Mouse (Mus musculus) heart, embryonic 10.5 days (tissue): ENCODE results near the gene Slc35f1. TPM values are rescaled to one million over a fixed set of nuclear protein-coding genes. Genes with fewer than 3 reads are reported as not detected.

Experiments used
- DNase-seq: peaks from one replicate; pipeline ENCODE4 v3.0.0-alpha.2; 2017; ENCODE audit warnings: low spot score
- H3K27ac ChIP-seq: fragments of 300-500 bp; sonication (generic); 2 replicates; pipeline ENCODE4 v1.5.1; 2016; ENCODE audit warnings: mild to moderate bottlenecking
- H3K27me3 ChIP-seq: fragments of 300-500 bp; sonication (generic); 2 replicates; pipeline ENCODE4 v1.6.1; 2016; ENCODE audit warnings: mild to moderate bottlenecking; ENCODE audit not compliant: poor library complexity, insufficient read depth, severe bottlenecking
- H3K36me3 ChIP-seq: fragments of 300-500 bp; sonication (generic); 2 replicates; pipeline ENCODE4 v1.6.1; 2016; ENCODE audit warnings: mild to moderate bottlenecking, moderate library complexity
- H3K4me1 ChIP-seq: fragments of 300-500 bp; sonication (generic); 2 replicates; pipeline ENCODE4 v1.6.1; 2016; ENCODE audit warnings: mild to moderate bottlenecking
- H3K4me3 ChIP-seq: fragments of 300-500 bp; sonication (generic); 2 replicates; pipeline ENCODE4 v1.5.1; 2016; ENCODE audit warnings: mild to moderate bottlenecking, moderate library complexity
- H3K9me3 ChIP-seq: fragments of 300-500 bp; sonication (generic); 2 replicates; pipeline ENCODE4 v1.6.1; 2016; ENCODE audit warnings: mild to moderate bottlenecking, moderate library complexity
- WGBS: fragments of 180-500 bp; shearing (Covaris S2); methylation state at CpG from one replicate; pipeline ENCODE4 v1.1.7; 2016; 5-methylcytosine and 5-hydroxymethylcytosine counted together
- polyA plus RNA-seq: library from polyadenylated mRNA; unstranded; fragments of >200 nt; fragmentation: Nextera tagmentation; extraction: Ambion mirVana; gene quantifications from 2 replicates; pipeline ENCODE4 v1.2.1, GENCODE M21; 2016

The Slc35f1 gene
- polyA plus RNA-seq = 1.3 TPM in 2 replicates

GRCm38 (mm10) chr10:52690334-52690991 is at the start of gene Slc35f1:
Slc35f1 (plus strand) TSS chr10:52690533.
- WGBS = under 1% methylated on average over 54 of the region's 54 CpGs

GRCm38 (mm10) chr10:52671234-52671633 is 19.1 kb upstream of the Slc35f1 start:
- Histone ChIP-seq H3K27me3 (no peaks in the 10 kb centered on the region), H3K36me3 (no peaks in the 10 kb centered on the region), H3K9me3 (no peaks in the 10 kb centered on the region), H3K27ac (no peak overlapping the region), H3K4me1 (no peaks in the 10 kb centered on the region), H3K4me3 (no peak overlapping the region)
- no peak for DNase-seq

More at GRCm38 (mm10) chr10:52690334-52690991, at the start of gene Slc35f1:
- H3K9me3 ChIP-seq = no peaks in the 10 kb centered on the region
- H3K4me3 ChIP-seq = peak within 1 kb of the TSS; percentile 81
- DNase-seq = peak; percentile 90
- H3K27ac ChIP-seq = peak within 1 kb of the TSS; percentile 80
- peaks cover 11% of the 10 kb centered on the region; the same call in 1 of the 2 replicates for H3K4me1 ChIP-seq
- H3K27me3 ChIP-seq = peaks cover 6% of the 10 kb centered on the region; the same call in 1 of the 2 replicates
- H3K36me3 ChIP-seq = no peaks in the 10 kb centered on the region

GRCm38 (mm10) chr10:52690992-52691731 is 829 bp downstream of the Slc35f1 start:
- peak; percentile 78 for DNase-seq
- H3K4me1 ChIP-seq = peaks cover 11% of the 10 kb centered on the region; the same call in 1 of the 2 replicates
- peaks cover 6% of the 10 kb centered on the region; the same call in 1 of the 2 replicates for H3K27me3 ChIP-seq
- H3K4me3 ChIP-seq = peak overlapping the region; percentile 81
- H3K27ac ChIP-seq = peak overlapping the region; percentile 80
- no peaks in the 10 kb centered on the region for H3K36me3 ChIP-seq
- WGBS = 1% methylated on average over 45 of the region's 45 CpGs
- H3K9me3 ChIP-seq = no peaks in the 10 kb centered on the region

- peaks cover 13% of the 10 kb centered on the region for H3K4me1 ChIP-seq
- no peaks in the 10 kb centered on the region for H3K9me3 ChIP-seq
- H3K4me3 ChIP-seq = peak overlapping the region; percentile 59; the same call in 1 of the 2 replicates
- no peak overlapping the region for H3K27ac ChIP-seq
- no peaks in the 10 kb centered on the region for H3K36me3 ChIP-seq
- DNase-seq = no peak
- no peaks in the 10 kb centered on the region for H3K27me3 ChIP-seq
Measured at GRCm38 (mm10) chr10:52703688-52704087, 13.4 kb downstream of the Slc35f1 start.

GRCm38 (mm10) chr10:52704101-52705051 is 14.0 kb downstream of the Slc35f1 start:
- H3K36me3 ChIP-seq = no peaks in the 10 kb centered on the region
- peak; percentile 74 for DNase-seq
- H3K27ac ChIP-seq = peak overlapping the region; percentile 12; the same call in 1 of the 2 replicates
- peak overlapping the region; percentile 59 for H3K4me3 ChIP-seq
- H3K9me3 ChIP-seq = no peaks in the 10 kb centered on the region
- no peaks in the 10 kb centered on the region for H3K27me3 ChIP-seq
- WGBS = 5% methylated on average over 31 of the region's 31 CpGs
- H3K4me1 ChIP-seq = peaks cover 13% of the 10 kb centered on the region

- Histone ChIP-seq H3K36me3 (no peaks in the 10 kb centered on the region), H3K9me3 (no peaks in the 10 kb centered on the region), H3K4me1 (peaks cover 5% of the 10 kb centered on the region), H3K27me3 (no peaks in the 10 kb centered on the region), H3K4me3 (no peak overlapping the region), H3K27ac (no peak overlapping the region)
- WGBS = 80% methylated on average over 2 of the region's 2 CpGs
- DNase-seq = no peak
Measured at GRCm38 (mm10) chr10:52709482-52709881, 19.1 kb downstream of the Slc35f1 start.

GRCm38 (mm10) chr10:52712166-52712565 is 21.8 kb downstream of the Slc35f1 start:
- 82% methylated on average over 4 of the region's 4 CpGs for WGBS
- Histone ChIP-seq H3K36me3 (no peaks in the 10 kb centered on the region), H3K4me3 (no peak overlapping the region), H3K27ac (no peak overlapping the region), H3K4me1 (no peaks in the 10 kb centered on the region), H3K27me3 (no peaks in the 10 kb centered on the region), H3K9me3 (no peaks in the 10 kb centered on the region)
- no peak for DNase-seq

- H3K27ac ChIP-seq = no peak overlapping the region
- no peaks in the 10 kb centered on the region for H3K27me3 ChIP-seq
- DNase-seq = no peak
- H3K4me1 ChIP-seq = no peaks in the 10 kb centered on the region
- H3K4me3 ChIP-seq = no peak overlapping the region
- 86% methylated on average over 2 of the region's 2 CpGs for WGBS
- no peaks in the 10 kb centered on the region for H3K9me3 ChIP-seq
- H3K36me3 ChIP-seq = no peaks in the 10 kb centered on the region
Measured at GRCm38 (mm10) chr10:52714557-52714956, 24.2 kb downstream of the Slc35f1 start.

GRCm38 (mm10) chr10:52715146-52715545 is 24.8 kb downstream of the Slc35f1 start:
- Histone ChIP-seq H3K9me3 (no peaks in the 10 kb centered on the region), H3K4me3 (no peak overlapping the region), H3K27ac (no peak overlapping the region), H3K36me3 (no peaks in the 10 kb centered on the region), H3K4me1 (no peaks in the 10 kb centered on the region), H3K27me3 (no peaks in the 10 kb centered on the region)
- 94% methylated on average over 4 of the region's 4 CpGs for WGBS
- no peak for DNase-seq

GRCm38 (mm10) chr10:52718199-52718917 is 28.0 kb downstream of the Slc35f1 start:
- Histone ChIP-seq H3K27me3 (no peaks in the 10 kb centered on the region), H3K27ac (no peak overlapping the region), H3K4me1 (no peaks in the 10 kb centered on the region), H3K9me3 (no peaks in the 10 kb centered on the region), H3K4me3 (no peak overlapping the region), H3K36me3 (no peaks in the 10 kb centered on the region)
- WGBS = 83% methylated on average over 1 of the region's 1 CpGs
- no peak for DNase-seq

- H3K36me3 ChIP-seq = no peaks in the 10 kb centered on the region
- H3K27ac ChIP-seq = no peak overlapping the region
- no peaks in the 10 kb centered on the region for H3K9me3 ChIP-seq
- no peaks in the 10 kb centered on the region for H3K27me3 ChIP-seq
- WGBS = 44% methylated on average over 5 of the region's 5 CpGs
- H3K4me3 ChIP-seq = no peak overlapping the region
- no peaks in the 10 kb centered on the region for H3K4me1 ChIP-seq
- no peak for DNase-seq
Measured at GRCm38 (mm10) chr10:52726674-52727073, 36.3 kb downstream of the Slc35f1 start.
